Mouse (Mus musculus) kidney, adult 2 months (tissue): ENCODE data around the gene Eps15l1.

ENCODE experiments used
- CTCF ChIP-seq: fragments of 200-500 bp; conservative IDR thresholded peaks from 2 replicates; pipeline ENCODE4 v1.5.1; 2011; ENCODE audit warnings: low read depth, mild to moderate bottlenecking, control low read depth, low read length, moderate library complexity, mixed read lengths; ENCODE audit not compliant: insufficient read depth, insufficient read length
- POLR2A ChIP-seq: fragments of 200-500 bp; IDR thresholded peaks from one replicate; pipeline ENCODE4 v1.6.1; 2011; ENCODE audit warnings: low read depth, low read length, control low read depth

DNA sequence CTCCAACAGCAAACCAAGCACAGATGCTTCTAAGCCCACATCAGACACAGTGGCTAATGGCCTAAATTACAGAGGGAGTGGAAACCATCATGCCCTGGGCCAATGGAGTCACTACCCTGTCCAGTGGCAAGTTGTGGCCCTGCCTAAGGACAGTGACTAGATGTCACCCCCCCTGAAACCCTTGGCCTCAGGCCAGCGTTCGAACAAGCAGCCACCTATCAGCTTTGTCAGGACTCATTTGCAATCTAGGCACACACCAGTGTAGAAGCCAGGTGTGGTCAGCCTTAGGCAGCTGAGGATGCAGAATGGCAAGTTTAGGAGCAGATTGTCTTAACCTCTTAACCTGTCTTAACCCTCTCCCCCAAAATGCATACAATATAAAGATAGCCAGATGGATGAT, 6.0 kb downstream of the Eps15l1 start:
- TF ChIP-seq POLR2A (no peak), CTCF (no peak)
